Mouse (Mus musculus) A20 (cell line): Measurements from ENCODE around the gene Hist1h4c.

Source experiments
- DNase-seq: peaks from one replicate; pipeline ENCODE4 v3.0.0-alpha.2; 2011; ENCODE audit warnings: low read depth, low spot score

The Hist1h4c gene

GRCm38 (mm10) chr13:23698300-23698693 lies at the start of gene Hist1h4c:
TSS of gene Hist1h4c (minus strand) at chr13:23698454.
- peak; percentile 98 for DNase-seq

GRCm38 (mm10) chr13:23747892-23748288 lies 49.6 kb upstream of the Hist1h4c start:
- DNase-seq, result no peak

GRCm38 (mm10) chr13:23747081-23747891 lies 49.0 kb upstream of the Hist1h4c start:
- DNase-seq, result peak; percentile 78

- peak; percentile 95 for DNase-seq
Measured at GRCm38 (mm10) chr13:23746201-23747080, 48.2 kb upstream of the Hist1h4c start, which contains the start of gene Hist1h2bb. TSS of gene Hist1h2bb (plus strand) at chr13:23746734.

- DNase-seq, result peak; percentile 94
Measured at GRCm38 (mm10) chr13:23745381-23746161, 47.3 kb upstream of the Hist1h4c start, which contains the start of gene Hist1h3c. TSS of gene Hist1h3c (minus strand) at chr13:23745602.

GRCm38 (mm10) chr13:23744421-23745380 lies 46.4 kb upstream of the Hist1h4c start:
- peak; percentile 73 for DNase-seq

GRCm38 (mm10) chr13:23743963-23744362 lies 45.7 kb upstream of the Hist1h4c start:
- no peak for DNase-seq

GRCm38 (mm10) chr13:23743215-23743614 lies 45.0 kb upstream of the Hist1h4c start:
- no peak for DNase-seq

- peak; percentile 10 for DNase-seq
Measured at GRCm38 (mm10) chr13:23742007-23742406, 43.8 kb upstream of the Hist1h4c start.

- DNase-seq, result peak; percentile 47
Measured at GRCm38 (mm10) chr13:23740910-23741309, 42.7 kb upstream of the Hist1h4c start.

GRCm38 (mm10) chr13:23740256-23740840 lies 42.1 kb upstream of the Hist1h4c start:
- no peak for DNase-seq

- DNase-seq, result no peak
Measured at GRCm38 (mm10) chr13:23739922-23740252, 41.6 kb upstream of the Hist1h4c start.

- DNase-seq, result peak; percentile 95
Measured at GRCm38 (mm10) chr13:23739069-23739921, 41.0 kb upstream of the Hist1h4c start.

GRCm38 (mm10) chr13:23738677-23739068 lies 40.4 kb upstream of the Hist1h4c start, which contains the start of gene Hist1h1c:
TSS of gene Hist1h1c (plus strand) at chr13:23738808.
- DNase-seq, result peak; percentile 97

GRCm38 (mm10) chr13:23738041-23738440 lies 39.8 kb upstream of the Hist1h4c start:
- no peak for DNase-seq

GRCm38 (mm10) chr13:23737091-23737490 lies 38.8 kb upstream of the Hist1h4c start:
- no peak for DNase-seq

GRCm38 (mm10) chr13:23732156-23732804 lies 34.0 kb upstream of the Hist1h4c start:
- peak; percentile 46 for DNase-seq

- DNase-seq, result no peak
Measured at GRCm38 (mm10) chr13:23730479-23730878, 32.2 kb upstream of the Hist1h4c start.
